Mouse (Mus musculus) heart, postnatal 0 days (tissue): ENCODE data around the gene Ccpg1. TPM values are rescaled to one million over a fixed set of nuclear protein-coding genes. Genes with fewer than 3 reads are reported as not detected.

Experiments used
- ATAC-seq: fragments of 200-750 bp; cut with Nextera tagmentation; 2 replicates; pipeline ENCODE4 v1.8.0; 2017; ENCODE audit warnings: low read depth, moderate number of reproducible peaks, moderate library complexity; ENCODE audit not compliant: insufficient read depth
- DNase-seq: peaks from one replicate; pipeline ENCODE4 v3.0.0-alpha.2; 2016; ENCODE audit warnings: low spot score
- H3K27ac ChIP-seq: fragments of 300-500 bp; sonication (generic); 2 replicates; pipeline ENCODE4 v1.5.1; 2014; ENCODE audit warnings: low read depth, mild to moderate bottlenecking
- H3K27me3 ChIP-seq: fragments of 300-500 bp; sonication (generic); 2 replicates; pipeline ENCODE4 v1.6.1; 2014; ENCODE audit warnings: low read length, mixed read lengths; ENCODE audit not compliant: control insufficient read depth, insufficient read depth
- H3K36me3 ChIP-seq: fragments of 300-500 bp; sonication (generic); replicated peaks from 2 replicates; pipeline ENCODE4 v1.6.1; 2014; ENCODE audit warnings: low read length, mixed read lengths; ENCODE audit not compliant: control insufficient read depth, insufficient read depth
- H3K4me1 ChIP-seq: fragments of 300-500 bp; sonication (generic); 2 replicates; pipeline ENCODE4 v1.6.1; 2014; ENCODE audit warnings: antibody characterized with exemption; ENCODE audit not compliant: control insufficient read depth, insufficient read depth
- H3K4me2 ChIP-seq: fragments of 300-500 bp; sonication (generic); 2 replicates; pipeline ENCODE4 v1.6.1; 2014; ENCODE audit warnings: low read depth, mild to moderate bottlenecking, low read length, moderate library complexity
- H3K4me3 ChIP-seq: fragments of 300-500 bp; sonication (generic); 2 replicates; pipeline ENCODE4 v1.5.1; 2014; ENCODE audit warnings: low read depth, low read length
- H3K9ac ChIP-seq: fragments of 300-500 bp; sonication (generic); replicated peaks from 2 replicates; pipeline ENCODE4 v1.6.1; 2014; ENCODE audit warnings: low read depth, low read length, mixed read lengths
- H3K9me3 ChIP-seq: fragments of 300-500 bp; sonication (generic); replicated peaks from 2 replicates; pipeline ENCODE4 v1.6.1; 2016; ENCODE audit warnings: low read length; ENCODE audit not compliant: control insufficient read depth
- CTCF ChIP-seq: IDR thresholded peaks from 2 replicates; pipeline ENCODE4 v1.5.1; 2016; ENCODE audit warnings: antibody characterized with exemption, control low read depth, low read depth
- EP300 ChIP-seq: IDR thresholded peaks from 2 replicates; pipeline ENCODE4 v1.6.1; 2016; ENCODE audit warnings: antibody characterized with exemption, low read depth
- WGBS: fragments of 180-500 bp; shearing (Covaris S2); extraction: QIAGEN DNeasy Blood & Tissue Kit; methylation state at CpG from one replicate; pipeline ENCODE4 v1.1.7; 2014; 5-methylcytosine and 5-hydroxymethylcytosine counted together
- polyA plus RNA-seq: library from polyadenylated mRNA; unstranded; fragments of >200 nt; fragmentation: Nextera tagmentation; extraction: Ambion mirVana; gene quantifications from 2 replicates; pipeline ENCODE4 v1.2.1, GENCODE M21; 2015
- total RNA-seq: library from RNA; depleted of rRNA; stranded (reverse); fragments of >200 nt; gene quantifications from 2 replicates; pipeline ENCODE4 v1.2.3, GENCODE M21; 2014; ENCODE audit warnings: low replicate concordance; rRNA removed

Ccpg1 gene
- total RNA-seq (8.3 and 11.3 TPM in 2 replicates), polyA plus RNA-seq (27.2 and 27.3 TPM in 2 replicates)

DNA sequence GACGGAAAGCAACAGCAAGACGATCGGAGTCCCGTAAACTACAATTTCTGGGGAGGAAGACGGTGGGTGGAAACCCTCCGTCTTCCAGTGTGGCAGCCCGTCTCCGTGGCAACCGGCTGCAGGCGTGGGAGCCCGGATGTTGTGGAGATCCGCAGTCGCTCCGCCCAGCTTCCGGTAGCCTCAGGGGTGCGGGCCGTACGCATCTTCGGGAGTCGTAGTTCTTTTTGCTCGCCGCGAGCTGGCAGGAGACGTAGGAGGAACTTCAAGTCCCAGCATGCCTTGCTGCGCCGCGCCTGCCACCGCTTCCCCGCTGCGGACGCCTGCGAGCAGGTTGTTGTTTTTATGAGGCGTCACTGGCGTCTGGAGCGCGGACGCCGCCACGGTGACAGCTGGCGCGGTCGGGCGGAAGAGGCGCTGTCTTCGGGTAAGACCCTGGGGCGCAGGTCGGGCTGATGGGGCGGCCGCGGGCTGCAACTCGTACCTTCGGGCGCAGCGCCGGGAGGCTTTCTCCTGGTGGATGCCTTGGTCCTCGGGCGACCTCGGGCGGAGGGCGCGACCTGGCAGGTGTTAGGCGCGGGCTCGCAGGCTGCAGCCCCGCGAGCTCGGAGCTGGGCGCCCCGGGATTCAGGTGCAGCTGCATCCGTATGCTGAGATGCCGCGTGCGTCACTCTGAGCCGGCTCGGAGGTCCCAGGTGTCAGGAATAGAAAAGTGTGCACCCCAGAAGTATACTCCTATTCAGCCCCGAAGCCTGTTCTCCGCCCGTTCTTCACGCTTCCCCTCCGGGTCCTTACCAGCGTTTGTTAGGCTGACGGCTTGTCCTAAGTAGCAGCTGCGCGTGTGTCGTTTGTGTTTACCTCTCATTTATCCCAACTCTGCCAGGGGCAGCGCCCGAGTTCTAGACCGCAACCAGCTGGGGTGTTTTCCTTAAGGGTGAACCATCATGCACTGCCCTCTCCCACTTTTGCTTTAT lies at the start of gene Ccpg1, which contains the start of gene Ccpg1os:
Ccpg1 (plus strand) TSS at position 180 of the 971 bp plus-strand sequence.
Ccpg1os (minus strand) TSS at position 133 of the 971 bp plus-strand sequence.
- Histone ChIP-seq H3K27me3 (no peaks in the 10 kb centered on the region), H3K9ac (peak within 1 kb of the TSS; percentile 61), H3K9me3 (no peaks in the 10 kb centered on the region), H3K4me2 (peak within 1 kb of the TSS; percentile 79), H3K4me1 (peaks cover 16% of the 10 kb centered on the region), H3K36me3 (no peaks in the 10 kb centered on the region), H3K27ac (peak within 1 kb of the TSS; percentile 67), H3K4me3 (peak within 1 kb of the TSS; percentile 80)
- DNase-seq (peak; percentile 98), ATAC-seq (peak; percentile 100)
- WGBS: under 1% methylated on average over 87 of the region's 88 CpGs
- TF ChIP-seq CTCF (0 out of 2 replicates have a peak, but pooled peaks have one; percentile 10), EP300 (no peak)

DNA sequence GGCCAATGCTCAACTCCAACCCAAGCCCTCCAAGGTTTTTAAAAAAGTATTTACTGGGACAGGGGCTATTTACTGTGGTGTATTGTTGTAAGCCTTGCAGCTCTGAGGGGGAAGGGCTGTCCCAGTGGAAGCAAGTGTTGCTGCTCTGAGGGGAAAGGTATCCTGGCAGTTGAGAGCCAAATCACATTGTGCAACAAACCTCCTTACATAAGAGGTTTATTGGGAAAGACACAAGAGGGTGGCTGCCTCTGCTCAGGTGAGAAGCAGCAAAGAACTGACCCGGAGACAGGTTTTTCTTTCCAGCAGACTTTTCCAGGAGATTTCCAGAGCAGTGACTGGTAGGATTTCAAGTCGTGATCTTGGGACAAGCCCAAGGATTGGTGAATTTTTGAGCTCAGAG lies 48.9 kb upstream of the Ccpg1 start:
- Histone ChIP-seq H3K4me3 (no peak overlapping the region), H3K36me3 (no peaks in the 10 kb centered on the region), H3K9me3 (no peaks in the 10 kb centered on the region), H3K27me3 (no peaks in the 10 kb centered on the region), H3K4me1 (no peaks in the 10 kb centered on the region), H3K4me2 (no peak overlapping the region), H3K9ac (no peak overlapping the region), H3K27ac (no peak overlapping the region)
- WGBS: 75% methylated on average over 2 of the region's 2 CpGs
- TF ChIP-seq CTCF: no peak
- TF ChIP-seq EP300: no peak
- ATAC-seq (no peak), DNase-seq (no peak)

DNA sequence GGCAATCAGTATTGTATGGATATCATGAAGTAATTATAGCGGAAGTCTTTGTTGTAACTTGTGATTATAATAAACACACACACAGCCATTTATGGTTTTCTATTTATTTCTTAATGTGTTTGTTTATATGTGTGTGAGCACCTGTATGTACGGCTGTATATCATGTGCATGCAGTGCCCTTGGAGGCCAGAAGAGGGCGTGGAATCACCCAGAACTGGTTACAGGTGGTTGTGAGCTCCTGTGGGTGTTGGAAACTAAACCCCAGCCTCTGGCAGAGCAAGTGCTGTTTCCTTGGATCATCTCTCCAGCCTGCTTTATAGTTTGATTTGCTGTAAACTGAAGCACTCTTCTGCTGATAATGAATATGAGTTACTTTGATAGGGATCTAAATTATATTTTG lies 41.8 kb upstream of the Ccpg1 start:
- Histone ChIP-seq H3K27ac (no peak overlapping the region), H3K36me3 (peaks cover 11% of the 10 kb centered on the region), H3K9me3 (peaks cover 7% of the 10 kb centered on the region; the same call in 1 of the 2 replicates), H3K4me1 (no peaks in the 10 kb centered on the region), H3K9ac (no peak overlapping the region), H3K27me3 (no peaks in the 10 kb centered on the region), H3K4me2 (no peak overlapping the region), H3K4me3 (no peak overlapping the region)
- DNase-seq (no peak), ATAC-seq (no peak)
- TF ChIP-seq CTCF (no peak), EP300 (no peak)
- 60% methylated on average over 3 of the region's 3 CpGs for WGBS

DNA sequence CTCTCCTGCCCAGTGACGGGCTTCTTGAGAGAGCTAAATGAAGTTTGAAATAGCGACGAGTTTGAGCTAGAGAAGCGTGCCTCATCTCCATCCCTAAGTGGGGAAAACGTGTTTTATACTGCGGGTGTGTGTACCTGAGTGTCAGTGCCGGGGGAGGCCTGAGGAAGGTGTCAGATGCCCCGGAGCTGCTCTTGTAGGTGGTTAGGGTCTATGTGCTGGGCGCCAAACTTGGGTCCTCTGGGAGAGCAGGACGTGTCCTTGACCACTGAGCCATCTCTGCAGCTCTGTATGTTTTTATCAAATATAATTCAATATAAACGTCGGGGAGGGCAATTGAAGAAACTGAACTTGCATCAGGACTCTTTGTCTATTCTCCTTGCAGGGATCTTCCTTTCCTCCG lies 40.9 kb upstream of the Ccpg1 start:
- Histone ChIP-seq H3K9ac (no peak overlapping the region), H3K27ac (no peak overlapping the region), H3K27me3 (no peaks in the 10 kb centered on the region), H3K9me3 (peaks cover 7% of the 10 kb centered on the region; the same call in 1 of the 2 replicates), H3K36me3 (peaks cover 11% of the 10 kb centered on the region), H3K4me2 (no peak overlapping the region), H3K4me1 (no peaks in the 10 kb centered on the region), H3K4me3 (no peak overlapping the region)
- WGBS: 83% methylated on average over 13 of the region's 13 CpGs
- no peak for DNase-seq
- TF ChIP-seq EP300: no peak
- no peak for TF ChIP-seq CTCF
- ATAC-seq: no peak

DNA sequence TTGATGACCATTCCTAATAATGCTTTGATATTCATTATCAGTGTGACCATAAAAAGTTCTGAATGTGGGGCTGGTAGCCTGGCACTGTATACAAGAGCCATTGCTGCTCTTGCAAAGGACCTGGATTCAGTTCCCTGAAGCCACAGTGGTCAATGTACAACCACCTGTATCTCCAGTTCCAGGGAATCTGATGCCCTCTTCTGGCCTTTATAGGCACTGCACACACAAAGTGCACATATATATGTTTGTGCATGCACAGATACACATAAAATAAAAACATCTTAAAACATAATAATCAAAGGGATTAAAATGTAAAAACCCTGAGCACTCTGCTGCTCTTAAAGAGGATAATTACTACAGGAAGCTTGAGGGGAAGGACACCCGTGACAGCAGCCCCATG lies 38.2 kb upstream of the Ccpg1 start:
- WGBS: 97% methylated on average over 1 of the region's 1 CpGs

More for the DNA sequence above, 38.2 kb upstream of the Ccpg1 start:
- H3K4me2 ChIP-seq: no peak overlapping the region
- no peak overlapping the region for H3K9ac ChIP-seq
- no peak overlapping the region for H3K27ac ChIP-seq
- no peak overlapping the region for H3K4me3 ChIP-seq
- no peaks in the 10 kb centered on the region for H3K27me3 ChIP-seq
- peaks cover 11% of the 10 kb centered on the region for H3K36me3 ChIP-seq
- ATAC-seq: no peak
- H3K4me1 ChIP-seq: no peaks in the 10 kb centered on the region
- TF ChIP-seq CTCF: no peak
- no peak for TF ChIP-seq EP300
- no peak for DNase-seq
- H3K9me3 ChIP-seq: peaks cover 7% of the 10 kb centered on the region; the same call in 1 of the 2 replicates
